Mouse (Mus musculus) olfactory bulb, adult 2 months (tissue): ENCODE measurements at regions not wholly inside any gene's neighbourhood (a gene's known extent, or its start where the extent isn't known, plus 50 kb on each side); places are given as distances from the start of the nearest gene placed in this dataset.

Experiments used
- CTCF ChIP-seq: fragments of 200-500 bp; IDR thresholded peaks from 2 replicates; pipeline ENCODE4 v1.5.1; 2012; ENCODE audit warnings: low read depth, mild to moderate bottlenecking, low read length, moderate library complexity; ENCODE audit not compliant: insufficient read depth
- POLR2A ChIP-seq: fragments of 200-500 bp; IDR thresholded peaks from 2 replicates; pipeline ENCODE4 v1.6.1; 2012; ENCODE audit warnings: mild to moderate bottlenecking, low read depth, low read length, moderate library complexity; ENCODE audit not compliant: insufficient read depth

- TF ChIP-seq CTCF = no peak
- no peak for TF ChIP-seq POLR2A
Measured at GRCm38 (mm10) chr12:118500392-118500791, 199.2 kb upstream of the Sp4 start.
